Mouse (Mus musculus): ENCODE measurements at regions not wholly inside any gene's neighbourhood (a gene's known extent, or its start where the extent isn't known, plus 50 kb on each side); places are given as distances from the start of the nearest gene placed in this dataset.

GRCm38 (mm10) chr14:31918461-31918860 is 88.0 kb upstream of the Ankrd28 start:
- Histone ChIP-seq H3K4me1 (ENCODE audit: control insufficient read depth) (no peaks in the 10 kb centered on the region), H3K36me3 (ENCODE audit: control insufficient read depth) (no peaks in the 10 kb centered on the region), H3K27me3 (ENCODE audit: control insufficient read depth) (no peaks in the 10 kb centered on the region), H3K4me3 (replicated peaks) (no peak overlapping the region), H3K9me3 (ENCODE audit: control insufficient read depth, low read length) (peaks cover 9% of the 10 kb centered on the region)
- TF ChIP-seq GATA1 (IDR thresholded peaks at IDR 0.05; ENCODE audit: low read length) (no peak), TAL1 (IDR thresholded peaks at IDR 0.05; ENCODE audit: low read length) (no peak)

DNA sequence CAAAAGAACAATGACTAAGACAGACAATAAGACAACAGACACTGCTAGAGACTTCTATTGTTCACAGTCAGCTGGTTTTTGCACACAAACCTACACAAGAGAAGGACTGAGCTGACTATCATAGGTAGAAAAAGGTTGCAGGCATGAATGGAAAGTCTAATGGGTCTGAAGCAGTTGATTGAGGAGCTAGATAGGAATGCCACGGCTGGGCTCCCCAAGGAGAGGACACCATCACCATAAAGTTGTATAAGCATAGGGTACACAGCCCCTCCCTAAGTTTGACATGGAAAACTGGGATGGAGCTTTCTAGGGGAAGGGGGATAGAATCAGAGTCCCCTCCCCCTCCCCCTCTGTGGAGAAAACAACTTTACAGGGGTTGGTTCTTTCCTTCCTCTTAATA is 88.5 kb upstream of the Ankrd28 start:
- Histone ChIP-seq H3K4me1 (ENCODE audit: control insufficient read depth) (no peaks in the 10 kb centered on the region), H3K36me3 (ENCODE audit: control insufficient read depth) (no peaks in the 10 kb centered on the region), H3K27me3 (ENCODE audit: control insufficient read depth) (no peaks in the 10 kb centered on the region), H3K4me3 (replicated peaks) (no peak overlapping the region), H3K9me3 (ENCODE audit: control insufficient read depth, low read length) (peaks cover 10% of the 10 kb centered on the region)
- no peak for TF ChIP-seq TAL1 (IDR thresholded peaks at IDR 0.05; ENCODE audit: low read length)
- TF ChIP-seq GATA1 (IDR thresholded peaks at IDR 0.05; ENCODE audit: low read length), result no peak

- peaks cover 8% of the 10 kb centered on the region for H3K4me1 ChIP-seq (ENCODE audit: control insufficient read depth)
- TF ChIP-seq TAL1 (IDR thresholded peaks at IDR 0.05; ENCODE audit: low read length) (no peak), GATA1 (IDR thresholded peaks at IDR 0.05; ENCODE audit: low read length) (no peak)
- H3K36me3 ChIP-seq (ENCODE audit: control insufficient read depth), result no peaks in the 10 kb centered on the region
- peaks cover 15% of the 10 kb centered on the region for H3K27me3 ChIP-seq (ENCODE audit: control insufficient read depth)
- H3K9me3 ChIP-seq (ENCODE audit: control insufficient read depth, low read length), result peaks cover 8% of the 10 kb centered on the region
- no peak overlapping the region for H3K4me3 ChIP-seq (replicated peaks)
Measured at GRCm38 (mm10) chr14:31929161-31929707, 98.8 kb upstream of the Ankrd28 start.

GRCm38 (mm10) chr14:31930367-31930766 is 98.4 kb upstream of the Galnt15 start:
- peaks cover 21% of the 10 kb centered on the region for H3K27me3 ChIP-seq (ENCODE audit: control insufficient read depth)
- peaks cover 10% of the 10 kb centered on the region for H3K4me1 ChIP-seq (ENCODE audit: control insufficient read depth)
- 0 out of 2 replicates have a peak, but pooled peaks cover 2% of the 10 kb centered on the region for H3K9me3 ChIP-seq (ENCODE audit: control insufficient read depth, low read length)
- no peaks in the 10 kb centered on the region for H3K36me3 ChIP-seq (ENCODE audit: control insufficient read depth)
- TF ChIP-seq TAL1 (IDR thresholded peaks at IDR 0.05; ENCODE audit: low read length) (no peak), GATA1 (IDR thresholded peaks at IDR 0.05; ENCODE audit: low read length) (no peak)
- no peak overlapping the region for H3K4me3 ChIP-seq (replicated peaks)

DNA sequence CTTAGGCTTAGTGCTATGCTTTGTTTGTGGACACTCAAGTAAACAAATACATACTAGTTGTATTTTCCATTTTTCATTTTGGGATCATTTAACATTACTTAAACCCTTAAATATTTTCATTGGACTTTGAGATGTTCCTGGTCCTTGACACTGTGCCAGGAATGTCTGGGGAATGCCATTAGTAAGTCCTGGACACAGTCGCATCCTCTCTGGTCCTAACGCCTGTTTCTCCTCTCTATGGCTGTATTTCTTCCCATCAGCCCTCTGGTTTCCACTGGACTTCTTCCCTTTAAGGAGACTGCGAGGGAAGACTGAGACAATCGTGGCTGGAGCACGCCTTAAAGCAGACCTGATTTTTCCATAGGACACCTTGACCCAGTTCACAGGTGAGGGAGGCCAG is 96.8 kb upstream of the Galnt15 start:
- TF ChIP-seq GATA1 (IDR thresholded peaks at IDR 0.05; ENCODE audit: low read length) (no peak), TAL1 (IDR thresholded peaks at IDR 0.05; ENCODE audit: low read length) (no peak)
- H3K4me1 ChIP-seq (ENCODE audit: control insufficient read depth), result peaks cover 10% of the 10 kb centered on the region
- no peaks in the 10 kb centered on the region for H3K9me3 ChIP-seq (ENCODE audit: control insufficient read depth, low read length)
- no peak overlapping the region for H3K4me3 ChIP-seq (replicated peaks)
- peaks cover 21% of the 10 kb centered on the region for H3K27me3 ChIP-seq (ENCODE audit: control insufficient read depth)
- H3K36me3 ChIP-seq (ENCODE audit: control insufficient read depth), result no peaks in the 10 kb centered on the region

DNA sequence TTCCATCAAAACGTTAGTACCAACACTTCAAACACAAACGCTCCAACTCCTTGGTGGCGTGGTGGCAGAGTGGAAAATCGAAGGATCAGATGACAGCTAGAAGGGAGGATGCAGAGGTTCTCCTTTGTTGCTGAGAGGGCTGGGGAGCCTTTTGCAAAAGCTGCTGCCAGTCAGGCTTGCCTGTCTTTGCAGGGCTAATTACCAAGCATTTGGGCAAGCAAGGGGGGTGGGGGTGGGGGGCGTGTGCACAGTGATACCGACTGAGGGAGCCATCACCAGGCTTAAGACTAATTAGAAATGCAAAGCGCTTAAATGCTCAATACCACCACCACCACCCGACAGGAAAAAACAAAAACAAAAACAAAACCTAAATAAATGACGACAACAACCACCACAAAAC is 95.3 kb upstream of the Galnt15 start:
- TF ChIP-seq GATA1 (IDR thresholded peaks at IDR 0.05; ENCODE audit: low read length), result no peak
- no peak for TF ChIP-seq TAL1 (IDR thresholded peaks at IDR 0.05; ENCODE audit: low read length)
- Histone ChIP-seq H3K4me3 (replicated peaks) (no peak overlapping the region), H3K9me3 (ENCODE audit: control insufficient read depth, low read length) (no peaks in the 10 kb centered on the region), H3K4me1 (ENCODE audit: control insufficient read depth) (peaks cover 10% of the 10 kb centered on the region), H3K36me3 (ENCODE audit: control insufficient read depth) (no peaks in the 10 kb centered on the region), H3K27me3 (ENCODE audit: control insufficient read depth) (peaks cover 21% of the 10 kb centered on the region)

GRCm38 (mm10) chr14:31933841-31934271 is 94.9 kb upstream of the Galnt15 start:
- Histone ChIP-seq H3K9me3 (ENCODE audit: control insufficient read depth, low read length) (no peaks in the 10 kb centered on the region), H3K27me3 (ENCODE audit: control insufficient read depth) (peaks cover 21% of the 10 kb centered on the region), H3K4me1 (ENCODE audit: control insufficient read depth) (peaks cover 10% of the 10 kb centered on the region), H3K36me3 (ENCODE audit: control insufficient read depth) (no peaks in the 10 kb centered on the region), H3K4me3 (replicated peaks) (no peak overlapping the region)
- TF ChIP-seq TAL1 (IDR thresholded peaks at IDR 0.05; ENCODE audit: low read length), result no peak
- no peak for TF ChIP-seq GATA1 (IDR thresholded peaks at IDR 0.05; ENCODE audit: low read length)

GRCm38 (mm10) chr14:31934321-31934720 is 94.5 kb upstream of the Galnt15 start:
- peaks cover 21% of the 10 kb centered on the region for H3K27me3 ChIP-seq (ENCODE audit: control insufficient read depth)
- H3K4me1 ChIP-seq (ENCODE audit: control insufficient read depth), result peaks cover 9% of the 10 kb centered on the region
- no peak overlapping the region for H3K4me3 ChIP-seq (replicated peaks)
- no peaks in the 10 kb centered on the region for H3K9me3 ChIP-seq (ENCODE audit: control insufficient read depth, low read length)
- TF ChIP-seq TAL1 (IDR thresholded peaks at IDR 0.05; ENCODE audit: low read length), result no peak
- TF ChIP-seq GATA1 (IDR thresholded peaks at IDR 0.05; ENCODE audit: low read length), result no peak
- H3K36me3 ChIP-seq (ENCODE audit: control insufficient read depth), result no peaks in the 10 kb centered on the region

DNA sequence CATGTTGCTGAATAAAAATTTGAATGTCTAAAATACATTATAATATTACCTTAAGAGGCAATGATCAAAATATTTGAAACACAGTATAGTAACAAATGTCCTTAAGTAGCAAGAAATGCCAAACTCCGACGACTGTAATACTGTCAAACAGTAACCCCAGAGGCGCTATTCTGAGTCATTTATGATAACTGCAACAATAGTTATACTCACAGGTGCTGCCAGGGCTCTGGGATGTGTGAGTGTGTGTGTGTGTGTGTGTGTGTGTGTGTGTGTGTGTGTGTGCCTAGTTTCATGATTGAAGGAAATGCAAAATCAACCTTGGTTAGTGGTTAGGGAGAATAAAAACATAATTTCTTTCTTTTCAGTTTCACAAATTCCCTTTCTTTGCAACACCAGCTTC is 94.0 kb upstream of the Galnt15 start:
- TF ChIP-seq GATA1 (IDR thresholded peaks at IDR 0.05; ENCODE audit: low read length) (no peak), TAL1 (IDR thresholded peaks at IDR 0.05; ENCODE audit: low read length) (no peak)
- Histone ChIP-seq H3K36me3 (ENCODE audit: control insufficient read depth) (no peaks in the 10 kb centered on the region), H3K4me1 (ENCODE audit: control insufficient read depth) (peaks cover 6% of the 10 kb centered on the region), H3K27me3 (ENCODE audit: control insufficient read depth) (peaks cover 21% of the 10 kb centered on the region), H3K9me3 (ENCODE audit: control insufficient read depth, low read length) (no peaks in the 10 kb centered on the region), H3K4me3 (replicated peaks) (no peak overlapping the region)

- TF ChIP-seq GATA1 (IDR thresholded peaks at IDR 0.05; ENCODE audit: low read length) (no peak), TAL1 (IDR thresholded peaks at IDR 0.05; ENCODE audit: low read length) (no peak)
- H3K9me3 ChIP-seq (ENCODE audit: control insufficient read depth, low read length), result no peaks in the 10 kb centered on the region
- H3K36me3 ChIP-seq (ENCODE audit: control insufficient read depth), result no peaks in the 10 kb centered on the region
- peaks cover 6% of the 10 kb centered on the region for H3K4me1 ChIP-seq (ENCODE audit: control insufficient read depth)
- H3K27me3 ChIP-seq (ENCODE audit: control insufficient read depth), result peaks cover 21% of the 10 kb centered on the region
- no peak overlapping the region for H3K4me3 ChIP-seq (replicated peaks)
Measured at GRCm38 (mm10) chr14:31935411-31935810, 93.4 kb upstream of the Galnt15 start.

Measured in erythroblast, embryonic 14.5 days (primary cell).